ENCODE assay signal across 16 mouse cellular contexts in genomic region chr15:6577971-6578370, GRCm38 (mm10). TPM values are rescaled to one million over a fixed set of nuclear protein-coding genes. Genes with fewer than 3 reads are reported as not detected.
A peak's percentile ranks its signal among the peaks of the same experiment; 100 is the strongest.
DNase-seq lines count a peak whose midpoint lies in the region; ATAC-seq and TF ChIP-seq lines count a peak whose summit lies in the region.
"Had no signal": no experiment of that assay in that cellular context is flagged by ENCODE, and none has a peak within 500 bp of the region (broad histone marks: within the 10 kb centered on the region; RNA-seq: fewer than 3 reads in every experiment).

No protein-coding gene starts in this region.

- H3K27ac ChIP-seq in spleen, adult 2 months (ENCODE audit: insufficient read depth, low read length): peak overlapping the region; percentile 67
- H3K27ac ChIP-seq: limb, embryonic 12.5 days; stomach, embryonic 15.5 days had no signal

- TF ChIP-seq POLR2A in spleen, adult 2 months (IDR thresholded peaks at IDR 0.05; ENCODE audit: low read depth, low read length): no peak

- 20% methylated on average over 9 of the region's 9 CpGs for WGBS in spleen, adult 2 months

- H3K4me1 ChIP-seq in spleen, adult 2 months (ENCODE audit: control insufficient read depth, insufficient read depth, insufficient read length): peaks cover 4% of the 10 kb centered on the region; the same call in 1 of the 2 replicates
- H3K4me1 ChIP-seq: stomach, embryonic 15.5 days had no signal

- peak; percentile 47 for DNase-seq in adrenal gland, adult 2 months
- DNase-seq in adrenal gland, postnatal 4 days (ENCODE audit: low spot score in 2 of 2): no peak
- DNase-seq in spleen, adult 2 months (ENCODE audit: low read depth in 1 of 2, low spot score in 2 of 2): no peak
- no peak for DNase-seq in spleen, adult 18-20 months
- DNase-seq in naive thymus-derived CD4-positive, alpha-beta T cell, adult 2 months (ENCODE audit: low read depth): peak; percentile 79
- DNase-seq in kidney, adult 11 months: no peak
- DNase-seq in gastrocnemius, postnatal 4 days (ENCODE audit: low spot score in 2 of 2): no peak
- DNase-seq: embryo, embryonic 11 days; heart, postnatal 14 days; kidney, postnatal 25 days; layer of hippocampus, postnatal 36 days; right cerebral cortex, postnatal 25 days had no signal

- no peak for TF ChIP-seq CTCF in spleen, adult 2 months (IDR thresholded peaks at IDR 0.05; ENCODE audit: extremely low read depth, insufficient read depth, insufficient read length, insufficient replicate concordance)

- H3K36me3 ChIP-seq in spleen, adult 2 months (ENCODE audit: control insufficient read depth, insufficient read depth, low read length): no peaks in the 10 kb centered on the region
- H3K36me3 ChIP-seq: limb, embryonic 12.5 days; stomach, embryonic 15.5 days had no signal

- H3K4me3 ChIP-seq in spleen, adult 2 months (ENCODE audit: extremely low read depth, insufficient read depth, insufficient read length): no peak overlapping the region
- H3K4me3 ChIP-seq: erythroblast, embryonic 14.5 days; limb, embryonic 12.5 days; stomach, embryonic 15.5 days had no signal

- ATAC-seq in hematopoietic stem cell, adult 5-6 weeks (replicated peaks in 1 of 2; ENCODE audit: insufficient read depth in 1 of 2, low FRiP score in 2 of 2, low TSS enrichment in 1 of 2, low read depth in 1 of 2, poor library complexity in 2 of 2, severe bottlenecking in 2 of 2): peak; percentile 14 to 40; a peak in 1 of 4 replicates

- no peaks in the 10 kb centered on the region for H3K27me3 ChIP-seq in spleen, adult 2 months (ENCODE audit: control insufficient read depth, insufficient read depth, low read length)
- H3K27me3 ChIP-seq: limb, embryonic 12.5 days; stomach, embryonic 15.5 days had no signal

RNA-seq across cellular contexts. Expression of gene Fyb, which starts 55.3 kb away (rescaled TPM):
- total RNA-seq in adrenal gland, adult 2 months (2021): 10 to 100 TPM; 41.2 to 44.7 TPM
- polyA plus RNA-seq in adrenal gland, adult 2 months (2012; rRNA removed): 338 and 482 TPM in 2 replicates
- total RNA-seq in adrenal gland, postnatal 4 days (2021): 10 to 100 TPM; 27.7 to 28.9 TPM
- 35.3 and 71.0 TPM in 2 replicates for polyA plus RNA-seq in spleen, adult 2 months (2012; rRNA removed)
- 80.6 and 94.5 TPM in 2 replicates for total RNA-seq in hematopoietic stem cell, adult 5-6 weeks (2017)
- total RNA-seq in gastrocnemius, postnatal 4 days (2021): 1 to 10 TPM; 3.9 to 9.7 TPM

Comparison
In these comparisons a context has a peak if more than half of its experiments do, and no peak if none do; other contexts are left out.
1. DNase-seq: peak in adrenal gland, adult 2 months (single experiment) and naive thymus-derived CD4-positive, alpha-beta T cell, adult 2 months (single experiment); none in adrenal gland, postnatal 4 days (0 of 2), spleen, adult 2 months (0 of 2), spleen, adult 18-20 months (0 of 2), kidney, adult 11 months (single experiment) and gastrocnemius, postnatal 4 days (0 of 2).